In the genomic region with DNA sequence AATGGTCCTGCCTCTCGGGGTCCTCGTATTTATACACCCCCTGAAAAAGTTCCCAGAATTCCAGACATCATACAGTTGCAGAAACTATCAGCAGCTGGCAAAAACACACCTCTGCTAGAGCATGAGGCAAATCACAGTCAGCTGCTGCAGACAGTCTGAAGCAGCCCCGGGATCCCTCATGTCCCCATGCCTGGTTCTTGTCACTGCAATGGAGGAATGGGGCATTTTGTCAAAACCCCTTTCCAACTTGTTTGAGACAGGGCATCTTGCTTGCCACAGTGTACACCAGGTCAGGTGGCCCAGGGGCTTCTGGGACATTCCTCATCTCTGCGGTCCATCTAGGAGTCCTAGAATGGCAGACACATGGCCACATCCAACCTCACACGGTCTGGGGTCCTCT, we compare ENCODE assay signal across 26 mouse cellular contexts. TPM values are rescaled to one million over a fixed set of nuclear protein-coding genes. Genes with fewer than 3 reads are reported as not detected.
"Had no signal": no experiment of that assay in that cellular context is flagged by ENCODE, and none has a peak within 500 bp of the region (broad histone marks: within the 10 kb centered on the region; RNA-seq: fewer than 3 reads in every experiment).

No protein-coding gene starts in this region.

- H3K4me3 ChIP-seq: midbrain, embryonic 10.5 days; midbrain, embryonic 13.5 days; midbrain, embryonic 15.5 days; myocyte; neural tube, embryonic 13.5 days; neural tube, embryonic 15.5 days had no signal

- H3K9me3 ChIP-seq: midbrain, embryonic 15.5 days had no signal

- H3K27ac ChIP-seq: liver, embryonic 14.5 days; midbrain, embryonic 10.5 days; midbrain, embryonic 13.5 days; midbrain, embryonic 15.5 days; neural tube, embryonic 13.5 days; neural tube, embryonic 15.5 days had no signal

- H3K36me3 ChIP-seq: midbrain, embryonic 10.5 days; midbrain, embryonic 13.5 days; midbrain, embryonic 15.5 days; neural tube, embryonic 15.5 days had no signal

- H3K27me3 ChIP-seq: midbrain, embryonic 13.5 days; midbrain, embryonic 15.5 days; neural tube, embryonic 13.5 days; neural tube, embryonic 15.5 days had no signal

- DNase-seq: lung, adult 18-20 months; lung, embryonic 14.5 days; lung, postnatal 10 days; lung, postnatal 4 days; retina, postnatal 1 day; right cerebral cortex, adult 18-20 months; right cerebral cortex, postnatal 25 days; right cerebral cortex, postnatal 4 days; spleen, adult 18-20 months; thymus, adult 18-20 months had no signal

- H3K4me2 ChIP-seq: lung, embryonic 14.5 days; midbrain, embryonic 13.5 days; midbrain, embryonic 15.5 days; neural tube, embryonic 13.5 days; neural tube, embryonic 15.5 days had no signal

- H3K9ac ChIP-seq: liver, embryonic 14.5 days; lung, embryonic 14.5 days; midbrain, embryonic 13.5 days; midbrain, embryonic 15.5 days; neural tube, embryonic 13.5 days; neural tube, embryonic 15.5 days had no signal

- ATAC-seq: midbrain, embryonic 13.5 days; midbrain, embryonic 15.5 days had no signal

- H3K4me1 ChIP-seq: midbrain, embryonic 10.5 days; midbrain, embryonic 13.5 days; midbrain, embryonic 15.5 days; neural tube, embryonic 13.5 days; neural tube, embryonic 15.5 days had no signal

RNA-seq across cellular contexts. Expression of a gene that starts 12.7 kb away (rescaled TPM):
- total RNA-seq: megakaryocyte, adult 5-6 weeks; megakaryocyte-erythroid progenitor cell, adult 5-6 weeks had no signal

RNA-seq across cellular contexts. Expression of a gene that starts 13.4 kb away (rescaled TPM):
- total RNA-seq: megakaryocyte, adult 5-6 weeks; megakaryocyte-erythroid progenitor cell, adult 5-6 weeks had no signal
- polyA plus RNA-seq: lung, embryonic 14.5 days; lung, embryonic 16.5 days; midbrain, embryonic 10.5 days; midbrain, embryonic 13.5 days; midbrain, embryonic 15.5 days; myocyte; neural tube, embryonic 11.5 days; neural tube, embryonic 13.5 days; neural tube, embryonic 15.5 days; stomach, embryonic 14.5 days; thymus, postnatal 0 days had no signal

RNA-seq across cellular contexts. Expression of a gene that starts 52.9 kb away (rescaled TPM):
- total RNA-seq: megakaryocyte, adult 5-6 weeks; megakaryocyte-erythroid progenitor cell, adult 5-6 weeks had no signal
- polyA plus RNA-seq: liver, embryonic 14.5 days; liver, embryonic 16.5 days; lung, embryonic 14.5 days; lung, embryonic 16.5 days; midbrain, embryonic 10.5 days; midbrain, embryonic 13.5 days; midbrain, embryonic 15.5 days; myocyte; neural tube, embryonic 11.5 days; neural tube, embryonic 13.5 days; neural tube, embryonic 15.5 days; small intestine, adult 2 months; stomach, embryonic 14.5 days; stomach, embryonic 16.5 days had no signal
